Mouse (Mus musculus) intestine, embryonic 16.5 days (tissue): ENCODE measurements around the gene Mcu. TPM values are rescaled to one million over a fixed set of nuclear protein-coding genes. Genes with fewer than 3 reads are reported as not detected.
A peak's percentile ranks its signal among the peaks of the same experiment; 100 is the strongest.

ENCODE experiments used
- ATAC-seq: fragments of 200-750 bp; cut with Nextera tagmentation; 2 replicates; pipeline ENCODE4 v1.8.0; 2017; ENCODE audit warnings: moderate TSS enrichment, moderate library complexity
- H3K27ac ChIP-seq: fragments of 300-500 bp; sonication (generic); 2 replicates; pipeline ENCODE4 v1.5.1; 2014; ENCODE audit warnings: mild to moderate bottlenecking, low read length
- H3K27me3 ChIP-seq: fragments of 300-500 bp; sonication (generic); replicated peaks from 2 replicates; pipeline ENCODE4 v1.6.1; 2014; ENCODE audit warnings: low read length, control low read depth, mixed read lengths; ENCODE audit not compliant: control insufficient read depth, insufficient read depth
- H3K36me3 ChIP-seq: fragments of 300-500 bp; sonication (generic); 2 replicates; pipeline ENCODE4 v1.6.1; 2014; ENCODE audit warnings: low read length, control low read depth; ENCODE audit not compliant: control insufficient read depth, insufficient read depth
- H3K4me1 ChIP-seq: fragments of 300-500 bp; sonication (generic); 2 replicates; pipeline ENCODE4 v1.6.1; 2014; ENCODE audit warnings: low read length, control low read depth, mixed read lengths; ENCODE audit not compliant: control insufficient read depth, insufficient read depth
- H3K4me2 ChIP-seq: fragments of 300-500 bp; sonication (generic); 2 replicates; pipeline ENCODE4 v1.6.1; 2014; ENCODE audit warnings: low read depth, low read length, control low read depth
- H3K4me3 ChIP-seq: fragments of 300-500 bp; sonication (generic); 2 replicates; pipeline ENCODE4 v1.5.1; 2014; ENCODE audit warnings: mild to moderate bottlenecking, low read length
- H3K9ac ChIP-seq: fragments of 300-500 bp; sonication (generic); 2 replicates; pipeline ENCODE4 v1.6.1; 2014; ENCODE audit warnings: low read depth, low read length
- H3K9me3 ChIP-seq: fragments of 300-500 bp; sonication (generic); 2 replicates; pipeline ENCODE4 v1.6.1; 2016; ENCODE audit warnings: low read length, control low read depth; ENCODE audit not compliant: control insufficient read depth
- WGBS: fragments of 180-500 bp; shearing (Covaris S2); extraction: QIAGEN DNeasy Blood & Tissue Kit; methylation state at CpG from one replicate; pipeline ENCODE4 v1.1.7; 2014; 5-methylcytosine and 5-hydroxymethylcytosine counted together
- polyA plus RNA-seq: library from polyadenylated mRNA; unstranded; fragments of >200 nt; fragmentation: Nextera tagmentation; extraction: Ambion mirVana; gene quantifications from 2 replicates; pipeline ENCODE4 v1.2.1, GENCODE M21; 2015

The Mcu gene
- polyA plus RNA-seq, 1 experiment from 2014 or later: 75.3 TPM

DNA sequence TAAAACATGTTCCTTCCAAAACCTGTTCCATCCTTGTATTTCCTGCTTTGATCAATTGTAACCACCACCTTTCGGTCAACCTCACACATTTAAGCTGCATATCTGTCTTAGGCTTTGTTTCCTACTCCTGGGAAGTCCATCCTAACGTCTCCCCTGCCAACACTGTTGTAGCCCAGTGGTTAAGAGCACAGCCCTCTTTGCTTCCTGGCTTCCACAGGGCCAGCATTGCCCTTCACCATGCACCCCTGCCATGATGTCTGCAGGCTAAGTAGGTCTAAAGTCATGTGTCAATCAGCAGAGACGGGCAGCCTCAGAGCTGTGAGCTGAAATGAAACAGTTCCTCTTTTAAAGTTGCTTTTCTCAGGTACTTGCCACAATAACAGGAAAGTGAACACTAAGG, 97.1 kb downstream of the Mcu start:
- H3K9ac ChIP-seq: no peak overlapping the region
- H3K4me2 ChIP-seq: no peak overlapping the region
- 86% methylated on average over 3 of the region's 3 CpGs for WGBS
- no peaks in the 10 kb centered on the region for H3K27me3 ChIP-seq
- H3K36me3 ChIP-seq: no peaks in the 10 kb centered on the region
- no peaks in the 10 kb centered on the region for H3K9me3 ChIP-seq
- H3K4me3 ChIP-seq: no peak overlapping the region
- peaks cover 9% of the 10 kb centered on the region; the same call in 1 of the 2 replicates for H3K4me1 ChIP-seq
- no peak for ATAC-seq
- no peak overlapping the region for H3K27ac ChIP-seq

DNA sequence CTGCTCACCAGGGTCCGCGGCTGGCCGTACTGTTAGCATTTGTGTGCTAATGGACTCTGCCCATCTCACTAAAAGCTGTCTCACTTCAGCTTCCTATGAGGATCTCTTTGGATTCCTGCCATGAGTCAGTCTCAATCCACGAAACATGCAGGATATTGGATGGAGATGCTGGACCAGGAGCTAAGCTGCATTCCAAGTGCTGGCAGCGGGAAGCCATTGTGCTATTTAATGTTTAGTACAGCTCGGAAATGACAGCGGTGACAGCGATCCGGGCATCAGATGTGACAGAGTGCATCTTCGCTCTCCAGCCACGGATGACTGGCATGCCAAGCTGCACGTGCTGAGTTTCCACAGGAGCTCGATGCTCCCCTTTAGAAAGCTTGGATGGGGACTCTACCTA, 99.3 kb downstream of the Mcu start:
- 88% methylated on average over 13 of the region's 13 CpGs for WGBS

DNA sequence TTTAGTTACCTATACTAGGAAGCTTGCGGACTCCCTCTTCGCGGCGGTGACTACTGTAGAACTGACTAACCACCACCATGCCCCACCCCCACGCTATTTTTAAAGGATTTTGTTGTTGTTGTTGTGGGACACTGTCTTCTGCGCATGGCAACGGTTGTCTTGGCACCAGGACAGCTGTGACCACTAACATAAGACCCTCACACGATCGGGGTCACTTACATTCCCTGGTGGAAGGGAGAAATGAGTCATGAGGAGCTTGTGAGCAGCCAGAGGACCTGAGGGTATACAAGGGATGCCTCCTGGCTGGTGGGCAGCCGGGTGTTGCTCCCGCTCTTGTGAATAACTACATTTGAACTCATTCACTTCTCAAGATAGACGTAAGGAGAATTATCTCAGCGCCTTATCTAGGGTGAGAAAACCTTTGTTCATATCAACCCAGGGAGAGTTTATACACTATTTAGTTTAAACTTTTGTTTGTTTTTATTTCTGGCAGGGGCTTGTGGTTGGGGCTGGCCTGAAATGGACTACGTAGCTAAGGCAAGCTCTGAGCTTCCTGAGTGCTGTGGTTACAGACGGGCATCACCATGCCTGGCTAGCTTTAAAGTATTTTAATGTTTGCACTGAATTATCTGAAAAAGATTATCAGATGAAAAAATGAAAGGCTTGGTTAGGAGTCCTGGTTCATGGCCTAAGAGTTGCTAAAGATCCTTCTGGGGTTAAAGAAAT, 101.6 kb downstream of the Mcu start:
- no peaks in the 10 kb centered on the region for H3K27me3 ChIP-seq
- no peak overlapping the region for H3K4me2 ChIP-seq
- H3K36me3 ChIP-seq: no peaks in the 10 kb centered on the region
- 75% methylated on average over 15 of the region's 15 CpGs for WGBS
- ATAC-seq: no peak
- no peaks in the 10 kb centered on the region for H3K9me3 ChIP-seq
- H3K4me1 ChIP-seq: peaks cover 12% of the 10 kb centered on the region
- H3K9ac ChIP-seq: no peak overlapping the region
- H3K27ac ChIP-seq: no peak overlapping the region
- no peak overlapping the region for H3K4me3 ChIP-seq

More for the DNA sequence above, 99.3 kb downstream of the Mcu start:
- Histone ChIP-seq H3K27me3 (no peaks in the 10 kb centered on the region), H3K9me3 (no peaks in the 10 kb centered on the region), H3K27ac (no peak overlapping the region), H3K4me2 (no peak overlapping the region), H3K4me3 (no peak overlapping the region), H3K36me3 (no peaks in the 10 kb centered on the region), H3K9ac (no peak overlapping the region), H3K4me1 (no peaks in the 10 kb centered on the region)
- ATAC-seq: no peak

DNA sequence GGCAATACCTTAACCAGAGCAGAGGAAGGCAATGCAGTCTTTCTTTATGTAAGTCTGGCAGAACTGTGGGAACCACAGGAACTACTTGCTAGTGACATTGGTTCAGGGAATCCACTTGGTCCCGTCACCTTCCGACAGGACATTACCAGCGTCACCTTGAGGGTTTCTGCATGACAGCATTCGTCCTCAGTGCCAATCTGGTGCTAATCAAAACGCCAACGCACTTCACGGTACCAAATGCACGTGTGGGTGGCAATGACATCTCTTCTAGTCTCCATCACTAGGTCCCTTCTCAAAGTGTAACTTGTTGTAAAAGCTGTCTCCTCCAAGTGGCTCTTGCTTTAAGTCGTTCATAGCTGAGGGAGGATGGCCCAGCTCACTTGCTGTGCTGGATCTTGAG, 104.3 kb downstream of the Mcu start:
- 91% methylated on average over 9 of the region's 9 CpGs for WGBS
- no peaks in the 10 kb centered on the region for H3K36me3 ChIP-seq
- no peak overlapping the region for H3K4me2 ChIP-seq
- no peak for ATAC-seq
- no peak overlapping the region for H3K9ac ChIP-seq
- no peaks in the 10 kb centered on the region for H3K27me3 ChIP-seq
- H3K9me3 ChIP-seq: no peaks in the 10 kb centered on the region
- H3K4me3 ChIP-seq: no peak overlapping the region
- H3K27ac ChIP-seq: no peak overlapping the region
- H3K4me1 ChIP-seq: peaks cover 23% of the 10 kb centered on the region

DNA sequence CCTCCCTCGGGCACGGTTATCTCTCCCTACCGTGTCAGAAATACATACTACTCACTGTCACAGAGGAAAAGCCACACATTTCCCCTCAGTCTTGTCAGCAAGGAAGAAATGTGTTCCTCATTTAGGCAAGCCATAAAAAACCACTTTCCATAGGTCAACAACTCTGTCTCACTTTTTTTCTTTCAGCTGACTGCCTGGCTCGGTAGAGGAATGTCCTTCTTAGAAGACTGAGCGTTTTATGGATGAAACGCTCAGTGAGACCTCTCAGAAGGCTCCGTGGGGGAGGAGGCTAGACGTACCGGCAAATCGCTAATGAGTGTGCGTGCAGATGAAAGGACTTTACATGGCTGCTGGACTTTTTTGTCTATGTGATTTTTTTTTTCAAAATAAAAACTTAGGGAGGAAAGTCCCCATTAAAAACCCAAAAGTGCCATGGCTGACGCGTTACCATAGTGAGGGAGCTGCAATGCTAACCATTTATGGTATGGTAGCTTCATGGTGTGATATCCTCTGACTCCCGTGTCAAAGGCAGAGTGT, 105.0 kb downstream of the Mcu start:
- Histone ChIP-seq H3K9me3 (no peaks in the 10 kb centered on the region), H3K27me3 (no peaks in the 10 kb centered on the region), H3K4me2 (no peak overlapping the region), H3K36me3 (no peaks in the 10 kb centered on the region), H3K9ac (no peak overlapping the region), H3K27ac (no peak overlapping the region), H3K4me3 (no peak overlapping the region), H3K4me1 (peaks cover 23% of the 10 kb centered on the region)
- WGBS: 46% methylated on average over 14 of the region's 14 CpGs
- ATAC-seq: no peak

DNA sequence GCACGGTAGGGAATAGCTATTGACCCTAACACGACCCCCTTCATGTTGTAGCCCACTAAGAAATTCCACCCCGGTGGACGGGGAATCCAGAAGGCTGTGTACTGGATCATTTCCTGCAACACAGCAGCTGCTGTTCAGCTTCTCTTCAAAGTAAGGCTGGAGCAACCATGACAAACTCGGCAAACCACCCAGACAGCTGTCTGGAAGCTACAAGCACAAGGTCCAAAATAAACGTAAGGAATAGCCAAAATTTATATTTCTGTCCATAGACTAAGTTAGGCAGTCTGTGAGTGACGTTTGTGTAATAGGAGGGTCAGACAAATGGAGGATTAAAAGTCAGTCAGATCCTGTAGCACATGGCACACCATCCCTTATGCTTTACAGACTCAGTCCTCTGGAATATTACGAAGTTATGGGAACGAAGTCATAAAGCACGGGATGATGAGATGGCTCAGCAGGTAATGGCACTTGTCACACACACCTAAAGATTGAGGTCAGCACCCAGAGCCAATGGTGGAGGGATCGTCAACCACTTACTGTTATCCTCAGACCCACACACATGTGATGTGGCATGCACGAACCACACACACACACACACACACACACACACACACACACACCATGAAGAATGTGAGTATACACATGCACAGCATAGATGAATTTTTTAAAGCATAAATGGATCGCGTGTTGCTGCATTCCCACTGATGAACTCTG, 105.6 kb downstream of the Mcu start:
- Histone ChIP-seq H3K27me3 (no peaks in the 10 kb centered on the region), H3K4me1 (peaks cover 23% of the 10 kb centered on the region), H3K36me3 (no peaks in the 10 kb centered on the region), H3K4me3 (no peak overlapping the region), H3K4me2 (no peak overlapping the region), H3K27ac (no peak overlapping the region), H3K9ac (no peak overlapping the region), H3K9me3 (no peaks in the 10 kb centered on the region)
- 62% methylated on average over 14 of the region's 14 CpGs for WGBS
- no peak for ATAC-seq

DNA sequence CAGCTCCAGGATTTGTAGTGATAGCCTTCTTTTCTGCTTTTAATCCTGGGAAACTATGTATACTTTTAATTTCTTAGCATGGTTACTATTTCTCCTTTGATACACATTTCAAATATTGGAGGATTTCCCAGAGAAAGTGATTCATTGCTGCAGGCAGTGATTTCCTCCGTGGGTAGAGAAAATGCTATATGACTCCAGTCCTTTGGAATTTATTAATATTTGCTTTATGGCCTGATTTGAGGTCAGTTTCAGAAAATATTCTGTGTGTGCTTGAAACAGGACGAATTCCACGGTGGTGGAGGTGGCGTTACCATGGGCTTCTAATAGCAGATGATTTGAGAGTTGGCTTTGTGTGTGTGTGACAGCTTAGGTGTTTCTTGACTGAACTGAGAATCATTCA, 107.3 kb downstream of the Mcu start:
- no peak overlapping the region for H3K9ac ChIP-seq
- no peaks in the 10 kb centered on the region for H3K36me3 ChIP-seq
- ATAC-seq: no peak
- no peaks in the 10 kb centered on the region for H3K9me3 ChIP-seq
- H3K27me3 ChIP-seq: no peaks in the 10 kb centered on the region
- WGBS: 24% methylated on average over 4 of the region's 4 CpGs
- 0 out of 2 replicates have a peak overlapping the region, but pooled peaks have one; percentile 18 for H3K27ac ChIP-seq
- H3K4me2 ChIP-seq: no peak overlapping the region
- H3K4me1 ChIP-seq: peaks cover 23% of the 10 kb centered on the region
- no peak overlapping the region for H3K4me3 ChIP-seq

DNA sequence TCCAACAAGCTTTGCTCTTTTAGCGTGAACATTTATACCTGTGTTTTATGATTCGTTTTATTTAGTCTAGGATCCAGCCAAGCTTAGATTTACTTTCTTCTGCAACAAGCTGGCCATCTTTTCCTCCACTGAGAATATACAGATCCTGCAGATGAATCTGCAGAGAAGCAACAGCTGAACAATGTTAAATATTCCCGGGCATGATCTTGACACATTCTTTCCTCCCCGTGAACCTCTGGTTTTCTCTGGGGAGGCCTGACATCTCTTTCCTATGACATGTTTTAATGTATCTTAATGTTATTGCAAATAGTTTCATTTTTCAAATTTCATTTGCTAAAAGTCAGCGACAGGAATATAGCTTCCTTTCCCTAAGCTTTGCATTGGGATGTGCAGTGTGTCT, 109.8 kb downstream of the Mcu start:
- Histone ChIP-seq H3K4me1 (peaks cover 29% of the 10 kb centered on the region), H3K27me3 (no peaks in the 10 kb centered on the region), H3K9me3 (no peaks in the 10 kb centered on the region), H3K27ac (no peak overlapping the region; the same call in 1 of the 2 replicates), H3K36me3 (no peaks in the 10 kb centered on the region), H3K9ac (no peak overlapping the region), H3K4me2 (no peak overlapping the region), H3K4me3 (no peak overlapping the region)
- WGBS: 53% methylated on average over 5 of the region's 5 CpGs
- ATAC-seq: no peak; the same call in 1 of the 2 replicates

- Histone ChIP-seq H3K9me3 (no peaks in the 10 kb centered on the region), H3K4me1 (peaks cover 14% of the 10 kb centered on the region), H3K4me2 (no peak overlapping the region), H3K27me3 (no peaks in the 10 kb centered on the region), H3K9ac (no peak overlapping the region), H3K4me3 (no peak overlapping the region), H3K36me3 (no peaks in the 10 kb centered on the region), H3K27ac (no peak overlapping the region)
- no peak for ATAC-seq
- WGBS: 43% methylated on average over 3 of the region's 3 CpGs
These were observed 112.2 kb downstream of the Mcu start for GRCm38 (mm10) chr10:59504291-59504690.
